Mouse (Mus musculus): ENCODE results near the gene Sec1. TPM values are rescaled to one million over a fixed set of nuclear protein-coding genes. Genes with fewer than 3 reads are reported as not detected.
"Not testable (repeated sequence)": the region's sequence is repeated elsewhere in the genome, so short reads cannot be mapped to it uniquely, and the experiment has no call there.

Gene Sec1
- polyA plus RNA-seq, 1 experiment from 2014 or later, result 1.1 TPM

- WGBS, result 86% methylated on average over 11 of the region's 11 CpGs
- ATAC-seq (ENCODE audit: low FRiP score), result no peak
These were observed 33.3 kb downstream of the Sec1 start for GRCm38 (mm10) chr7:45660746-45661478.

GRCm38 (mm10) chr7:45654424-45655047 is 39.7 kb downstream of the Sec1 start:
- H3K9me3 ChIP-seq (replicated peaks), result no peaks in the 10 kb centered on the region
- ATAC-seq (ENCODE audit: low FRiP score), result no peak
- 29% methylated on average over 17 of the region's 17 CpGs for WGBS
- H3K9ac ChIP-seq, result no peak overlapping the region
- no peaks in the 10 kb centered on the region for H3K36me3 ChIP-seq
- H3K4me3 ChIP-seq, result no peak overlapping the region
- H3K4me1 ChIP-seq, result peaks cover 5% of the 10 kb centered on the region; the same call in 1 of the 2 replicates
- H3K4me2 ChIP-seq (replicated peaks), result peak overlapping the region; percentile 34
- no peaks in the 10 kb centered on the region for H3K27me3 ChIP-seq
- no peak overlapping the region for H3K27ac ChIP-seq

More at GRCm38 (mm10) chr7:45660746-45661478, 33.3 kb downstream of the Sec1 start:
- Histone ChIP-seq H3K27me3 (no peaks in the 10 kb centered on the region), H3K4me3 (no peak overlapping the region), H3K4me2 (replicated peaks) (no peak overlapping the region), H3K36me3 (no peaks in the 10 kb centered on the region), H3K27ac (no peak overlapping the region), H3K4me1 (no peaks in the 10 kb centered on the region), H3K9ac (no peak overlapping the region), H3K9me3 (replicated peaks) (no peaks in the 10 kb centered on the region)

- 93% methylated on average over 20 of the region's 20 CpGs for WGBS
- H3K4me3 ChIP-seq; H3K4me2 ChIP-seq (replicated peaks); H3K9ac ChIP-seq; H3K27me3 ChIP-seq; ATAC-seq (ENCODE audit: low FRiP score); H3K27ac ChIP-seq; H3K4me1 ChIP-seq; H3K9me3 ChIP-seq (replicated peaks); H3K36me3 ChIP-seq: not testable (repeated sequence)
These were observed 43.7 kb downstream of the Sec1 start for GRCm38 (mm10) chr7:45650484-45650883.

DNA sequence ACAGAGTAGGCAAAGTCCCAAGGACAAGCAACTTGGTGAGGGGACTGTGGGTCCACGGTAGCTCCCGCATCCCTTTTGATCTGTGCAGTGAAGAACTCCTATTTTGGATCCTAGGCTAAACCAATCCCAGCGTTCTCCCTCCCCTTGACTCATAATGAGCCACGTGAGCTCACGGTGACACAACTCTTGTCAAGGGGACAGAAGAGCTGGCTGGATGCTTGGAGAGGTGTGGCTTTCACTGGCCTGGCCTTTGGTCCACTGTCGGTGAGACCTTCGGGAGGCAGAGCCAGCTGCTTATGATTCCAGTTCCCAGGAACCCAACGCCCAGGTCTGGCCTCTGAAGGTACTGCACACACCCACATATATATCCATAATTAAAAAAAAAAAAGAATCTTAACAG is 44.9 kb downstream of the Sec1 start:
- H3K4me3 ChIP-seq, result no peak overlapping the region
- no peak for ATAC-seq (ENCODE audit: low FRiP score)
- H3K4me2 ChIP-seq (replicated peaks), result no peak overlapping the region
- 84% methylated on average over 8 of the region's 8 CpGs for WGBS
- peaks cover 7% of the 10 kb centered on the region for H3K4me1 ChIP-seq
- H3K9me3 ChIP-seq (replicated peaks), result no peaks in the 10 kb centered on the region
- H3K9ac ChIP-seq, result no peak overlapping the region
- no peaks in the 10 kb centered on the region for H3K36me3 ChIP-seq
- H3K27ac ChIP-seq, result no peak overlapping the region
- no peaks in the 10 kb centered on the region for H3K27me3 ChIP-seq

DNA sequence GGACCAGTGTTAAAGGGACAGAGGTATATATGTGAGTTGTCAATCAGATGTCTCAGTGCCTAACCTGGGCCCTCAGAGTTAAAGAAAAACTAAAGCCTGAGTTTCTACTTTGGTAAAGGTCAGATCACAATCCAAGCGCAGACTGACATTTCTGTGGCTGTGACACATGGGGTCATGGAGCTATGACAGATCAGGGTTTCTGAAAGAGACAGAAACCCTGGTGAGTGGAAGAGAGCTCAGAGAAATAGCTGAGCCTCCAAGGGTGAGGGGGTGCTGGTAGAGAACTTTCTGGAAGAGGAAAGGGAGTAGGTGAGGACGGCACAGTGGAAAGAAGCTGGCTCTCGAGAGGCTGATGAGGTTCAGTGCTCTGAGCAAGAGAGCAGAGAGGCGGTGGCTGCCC is 47.5 kb downstream of the Sec1 start:
- no peak overlapping the region for H3K9ac ChIP-seq
- H3K36me3 ChIP-seq, result no peaks in the 10 kb centered on the region
- no peak overlapping the region for H3K27ac ChIP-seq
- H3K9me3 ChIP-seq (replicated peaks), result no peaks in the 10 kb centered on the region
- peaks cover 22% of the 10 kb centered on the region for H3K4me1 ChIP-seq
- ATAC-seq (ENCODE audit: low FRiP score), result no peak
- H3K4me2 ChIP-seq (replicated peaks), result no peak overlapping the region
- 79% methylated on average over 4 of the region's 4 CpGs for WGBS
- no peaks in the 10 kb centered on the region for H3K27me3 ChIP-seq
- no peak overlapping the region for H3K4me3 ChIP-seq

GRCm38 (mm10) chr7:45645591-45645971 is 48.6 kb downstream of the Sec1 start:
- no peak overlapping the region for H3K9ac ChIP-seq
- no peaks in the 10 kb centered on the region for H3K9me3 ChIP-seq (replicated peaks)
- no peak overlapping the region for H3K4me2 ChIP-seq (replicated peaks)
- no peaks in the 10 kb centered on the region for H3K27me3 ChIP-seq
- no peak for ATAC-seq (ENCODE audit: low FRiP score)
- H3K4me1 ChIP-seq, result peaks cover 27% of the 10 kb centered on the region
- no peak overlapping the region for H3K4me3 ChIP-seq
- no peak overlapping the region for H3K27ac ChIP-seq
- WGBS, result 56% methylated on average over 7 of the region's 7 CpGs
- no peaks in the 10 kb centered on the region for H3K36me3 ChIP-seq

GRCm38 (mm10) chr7:45644872-45645590 is 49.2 kb downstream of the Sec1 start:
- Histone ChIP-seq H3K27me3 (no peaks in the 10 kb centered on the region), H3K9me3 (replicated peaks) (no peaks in the 10 kb centered on the region), H3K4me2 (replicated peaks) (peak overlapping the region; percentile 56), H3K4me3 (no peak overlapping the region), H3K9ac (peak overlapping the region; percentile 39; the same call in 1 of the 2 replicates), H3K36me3 (no peaks in the 10 kb centered on the region), H3K27ac (peak overlapping the region; percentile 83), H3K4me1 (peaks cover 27% of the 10 kb centered on the region)
- 68% methylated on average over 6 of the region's 6 CpGs for WGBS
- no peak for ATAC-seq (ENCODE audit: low FRiP score)

DNA sequence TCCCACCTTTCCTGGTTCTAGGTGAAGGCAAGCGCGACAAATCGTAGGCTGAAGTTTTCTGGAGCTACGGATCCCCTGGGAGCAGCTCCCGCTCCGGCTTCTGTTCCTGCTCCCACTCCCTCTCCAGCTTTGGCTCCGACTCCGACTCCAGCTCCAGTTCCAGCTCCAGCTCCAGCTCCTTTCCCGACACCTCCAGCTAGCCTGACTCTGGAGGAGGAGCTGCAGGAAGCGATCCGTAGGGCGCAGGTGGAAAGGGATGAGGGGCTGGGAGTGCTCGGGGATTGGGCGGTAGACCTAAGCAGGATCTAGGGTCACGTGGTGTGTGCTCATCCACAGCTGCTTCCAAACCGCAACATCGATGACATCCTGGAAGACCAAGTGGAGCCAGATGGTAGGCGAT is 50.0 kb downstream of the Sec1 start:
- peak overlapping the region; percentile 83 for H3K27ac ChIP-seq
- WGBS, result 4% methylated on average over 18 of the region's 18 CpGs
- H3K4me1 ChIP-seq, result peaks cover 27% of the 10 kb centered on the region
- peak overlapping the region; percentile 39; the same call in 1 of the 2 replicates for H3K9ac ChIP-seq
- no peaks in the 10 kb centered on the region for H3K9me3 ChIP-seq (replicated peaks)
- no peaks in the 10 kb centered on the region for H3K36me3 ChIP-seq
- peak overlapping the region; percentile 36 for H3K4me3 ChIP-seq
- ATAC-seq (ENCODE audit: low FRiP score), result peak; percentile 38
- H3K27me3 ChIP-seq, result no peaks in the 10 kb centered on the region
- peak overlapping the region; percentile 56 for H3K4me2 ChIP-seq (replicated peaks)

GRCm38 (mm10) chr7:45643441-45644178 is 50.6 kb downstream of the Sec1 start:
- Histone ChIP-seq H3K9ac (peak overlapping the region; percentile 59), H3K4me1 (peaks cover 27% of the 10 kb centered on the region), H3K9me3 (replicated peaks) (no peaks in the 10 kb centered on the region), H3K4me3 (peak overlapping the region; percentile 36), H3K4me2 (replicated peaks) (peak overlapping the region; percentile 56), H3K27me3 (no peaks in the 10 kb centered on the region), H3K36me3 (no peaks in the 10 kb centered on the region), H3K27ac (peak overlapping the region; percentile 83)
- WGBS, result 2% methylated on average over 28 of the region's 28 CpGs
- peak; percentile 94 for ATAC-seq (ENCODE audit: low FRiP score)

DNA sequence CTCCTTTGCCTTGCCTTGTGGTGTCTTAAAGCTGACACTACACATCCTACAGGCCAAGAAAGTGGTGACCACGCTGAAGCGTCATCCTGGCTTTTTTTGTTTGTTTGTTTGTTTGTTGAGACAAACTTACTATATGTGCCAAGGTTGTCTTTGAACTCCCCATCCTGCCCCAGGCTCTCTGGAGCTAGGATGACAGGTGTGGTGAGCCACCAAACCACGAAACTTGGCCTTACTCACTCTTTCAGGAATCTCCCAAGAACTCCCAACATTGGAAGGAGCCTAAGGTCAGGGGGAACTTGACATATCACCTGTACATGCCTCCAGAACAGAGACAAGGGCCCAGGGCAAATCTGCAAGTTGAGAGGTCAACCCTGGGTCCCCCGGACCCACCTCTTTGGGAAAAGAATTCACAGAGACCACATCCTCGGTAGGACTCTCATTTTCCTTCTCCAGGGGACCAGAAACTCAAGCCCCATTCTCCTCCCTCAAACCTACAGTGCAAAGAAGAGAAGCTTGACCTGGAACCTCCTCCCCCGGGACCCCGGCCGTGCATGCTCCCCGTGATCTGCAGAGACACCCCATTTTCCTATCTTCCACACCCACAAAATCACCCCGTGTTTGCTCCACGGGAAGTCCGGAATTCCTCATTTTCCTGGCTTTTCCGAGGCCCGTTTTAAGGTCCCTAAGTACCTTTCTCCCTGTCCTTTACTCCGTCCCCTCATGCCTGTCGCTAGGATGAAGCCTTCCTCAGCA is 51.5 kb downstream of the Sec1 start:
- peak overlapping the region; percentile 83 for H3K27ac ChIP-seq
- H3K9me3 ChIP-seq (replicated peaks), result no peaks in the 10 kb centered on the region
- ATAC-seq (ENCODE audit: low FRiP score), result no peak
- H3K9ac ChIP-seq, result peak overlapping the region; percentile 59
- H3K36me3 ChIP-seq, result no peaks in the 10 kb centered on the region
- H3K4me3 ChIP-seq, result peak overlapping the region; percentile 36
- H3K4me2 ChIP-seq (replicated peaks), result peak overlapping the region; percentile 56
- H3K4me1 ChIP-seq, result peaks cover 34% of the 10 kb centered on the region
- WGBS, result 35% methylated on average over 16 of the region's 16 CpGs
- no peaks in the 10 kb centered on the region for H3K27me3 ChIP-seq

DNA sequence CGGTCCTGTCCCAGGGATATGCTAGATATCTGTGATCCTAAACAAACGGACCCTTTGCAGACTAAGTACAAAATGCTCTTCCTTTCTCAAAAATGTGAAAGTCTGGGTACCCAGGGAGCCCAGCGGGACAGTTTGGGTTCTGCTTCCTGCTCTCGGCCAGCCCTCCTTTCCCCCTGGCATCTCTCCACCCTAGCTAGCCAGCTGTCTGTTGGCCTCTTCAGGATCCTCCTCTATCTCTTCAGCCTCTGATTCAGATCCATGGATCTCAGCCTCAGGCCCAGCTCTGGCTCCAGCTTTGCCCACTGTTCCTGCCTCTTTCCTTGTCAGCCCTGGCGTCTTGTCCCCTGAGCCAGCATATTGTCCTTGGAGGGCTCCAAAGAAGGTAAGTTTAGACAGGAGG is 52.1 kb downstream of the Sec1 start:
- Histone ChIP-seq H3K4me3 (peak overlapping the region; percentile 36; the same call in 1 of the 2 replicates), H3K27me3 (no peaks in the 10 kb centered on the region), H3K9me3 (replicated peaks) (no peaks in the 10 kb centered on the region), H3K27ac (peak overlapping the region; percentile 83; the same call in 1 of the 2 replicates), H3K36me3 (no peaks in the 10 kb centered on the region), H3K4me1 (peaks cover 34% of the 10 kb centered on the region), H3K9ac (no peak overlapping the region; the same call in 1 of the 2 replicates), H3K4me2 (replicated peaks) (peak overlapping the region; percentile 56)
- ATAC-seq (ENCODE audit: low FRiP score), result no peak
- WGBS, result 86% methylated on average over 5 of the region's 5 CpGs

All from hindbrain, embryonic 12.5 days (tissue).